18 mouse cellular contexts compared by ENCODE assay signal in the genomic region with DNA sequence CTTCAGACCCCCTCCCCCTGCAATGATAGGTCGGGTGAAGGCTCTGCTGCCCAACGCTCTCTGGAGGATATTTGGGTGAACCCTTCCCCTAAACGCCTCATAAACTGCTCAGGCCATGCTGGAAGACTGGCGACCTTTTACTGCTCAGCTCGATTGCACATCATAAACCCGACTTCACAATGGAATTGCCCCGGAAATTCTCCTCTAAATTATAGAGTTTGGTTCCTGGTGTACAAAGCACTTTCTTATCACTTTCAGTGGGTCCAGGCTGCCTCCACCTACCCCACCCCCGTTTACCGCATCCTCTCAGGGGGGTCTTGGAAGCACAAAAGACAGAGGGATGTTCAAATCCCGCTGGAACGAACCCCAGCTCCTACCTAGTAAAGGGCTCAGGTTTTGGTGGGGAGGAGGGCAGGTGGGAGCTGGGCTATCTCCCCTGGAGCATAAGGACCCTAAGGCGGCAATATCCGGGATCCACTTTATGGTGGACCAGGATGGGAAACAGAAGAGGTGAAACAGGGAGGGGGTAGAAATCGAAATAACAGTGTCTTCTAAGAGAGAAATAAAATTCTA. TPM values are rescaled to one million over a fixed set of nuclear protein-coding genes. Genes with fewer than 3 reads are reported as not detected.
DNase-seq lines count a peak whose midpoint lies in the region; ATAC-seq lines count a peak whose summit lies in the region.
"Had no signal": no experiment of that assay in that cellular context is flagged by ENCODE, and none has a peak within 500 bp of the region (broad histone marks: within the 10 kb centered on the region; RNA-seq: fewer than 3 reads in every experiment).

No protein-coding gene starts in this region.

- peak; percentile 44 to 49 for DNase-seq in cerebellum, postnatal 14 days
- DNase-seq in cerebellum, adult 9-11 months: no peak
- DNase-seq in urinary bladder, adult 18-20 months (ENCODE audit: low spot score in 2 of 2): peak; percentile 0 to 33
- no peak for DNase-seq in urinary bladder, postnatal 4 days (ENCODE audit: low spot score in 2 of 2)
- no peak for DNase-seq in right cerebral cortex, postnatal 14 days
- no peak for DNase-seq in left cerebral cortex, adult 18-20 months (ENCODE audit: low spot score in 2 of 2)
- DNase-seq: adrenal gland, postnatal 14 days; forebrain, postnatal 0 days; lung, postnatal 10 days had no signal

- no peaks in the 10 kb centered on the region for H3K36me3 ChIP-seq in limb, embryonic 13.5 days
- no peaks in the 10 kb centered on the region for H3K36me3 ChIP-seq in stomach, embryonic 16.5 days (ENCODE audit: control insufficient read depth, insufficient read depth, low read length)
- H3K36me3 ChIP-seq: embryonic facial prominence, embryonic 15.5 days; hindbrain, embryonic 15.5 days; midbrain, embryonic 12.5 days had no signal

- H3K4me2 ChIP-seq in limb, embryonic 13.5 days (replicated peaks): peak overlapping the region; percentile 93
- H3K4me2 ChIP-seq in stomach, embryonic 16.5 days (ENCODE audit: low read depth, low read length): peak overlapping the region; percentile 24; the same call in 1 of the 2 replicates
- H3K4me2 ChIP-seq: embryonic facial prominence, embryonic 15.5 days; hindbrain, embryonic 15.5 days; liver, embryonic 11.5 days; midbrain, embryonic 12.5 days had no signal

- H3K4me3 ChIP-seq in limb, embryonic 13.5 days: peak overlapping the region; percentile 65
- H3K4me3 ChIP-seq in stomach, embryonic 16.5 days (replicated peaks; ENCODE audit: low read length): 0 out of 2 replicates have a peak overlapping the region, but pooled peaks have one; percentile 47
- H3K4me3 ChIP-seq: embryonic facial prominence, embryonic 15.5 days; hindbrain, embryonic 15.5 days; midbrain, embryonic 12.5 days had no signal

- 14% methylated on average over 14 of the region's 14 CpGs for WGBS in limb, embryonic 13.5 days
- 24% methylated on average over 14 of the region's 14 CpGs for WGBS in stomach, embryonic 16.5 days

- H3K4me1 ChIP-seq in limb, embryonic 13.5 days: peaks cover 73% of the 10 kb centered on the region
- H3K4me1 ChIP-seq in stomach, embryonic 16.5 days (ENCODE audit: control insufficient read depth, insufficient read depth, low read length): peaks cover 8% of the 10 kb centered on the region; the same call in 1 of the 2 replicates

- H3K27ac ChIP-seq in limb, embryonic 13.5 days: no peak overlapping the region
- H3K27ac ChIP-seq in stomach, embryonic 16.5 days (ENCODE audit: low read length): no peak overlapping the region
- H3K27ac ChIP-seq: embryonic facial prominence, embryonic 15.5 days; hindbrain, embryonic 15.5 days; midbrain, embryonic 12.5 days had no signal

- peak overlapping the region; percentile 89 for H3K9ac ChIP-seq in limb, embryonic 13.5 days
- peak overlapping the region; percentile 58; the same call in 1 of the 2 replicates for H3K9ac ChIP-seq in stomach, embryonic 16.5 days (ENCODE audit: low read length)
- H3K9ac ChIP-seq: embryonic facial prominence, embryonic 15.5 days; forebrain, postnatal 0 days; hindbrain, embryonic 15.5 days; midbrain, embryonic 12.5 days had no signal

- no peaks in the 10 kb centered on the region for H3K9me3 ChIP-seq in limb, embryonic 13.5 days
- H3K9me3 ChIP-seq in stomach, embryonic 16.5 days (replicated peaks; ENCODE audit: control insufficient read depth, low read length): no peaks in the 10 kb centered on the region
- H3K9me3 ChIP-seq: embryonic facial prominence, embryonic 15.5 days; hindbrain, embryonic 15.5 days; midbrain, embryonic 12.5 days had no signal

- peaks cover 21% of the 10 kb centered on the region for H3K27me3 ChIP-seq in limb, embryonic 13.5 days
- peaks cover 88% of the 10 kb centered on the region for H3K27me3 ChIP-seq in stomach, embryonic 16.5 days (ENCODE audit: control insufficient read depth, insufficient read depth, low read length)

- no peak for ATAC-seq in limb, embryonic 13.5 days (ENCODE audit: low FRiP score, low read depth)
- no peak for ATAC-seq in stomach, embryonic 16.5 days (ENCODE audit: insufficient read depth, low FRiP score)
- ATAC-seq: forebrain, postnatal 0 days had no signal

RNA-seq across cellular contexts. Expression of gene Hoxa7, which starts 2.9 kb away (rescaled TPM):
- 11.8 and 13.1 TPM in 2 replicates for polyA plus RNA-seq in limb, embryonic 13.5 days (2015; fragmentation: Nextera tagmentation; extraction: Ambion mirVana)
- 10.8 and 12.3 TPM in 2 replicates for polyA plus RNA-seq in stomach, embryonic 16.5 days (2015; fragmentation: Nextera tagmentation; extraction: Ambion mirVana)
- not detected for total RNA-seq in left cerebral cortex, adult 18-20 months (2021)
- total RNA-seq: forebrain, postnatal 0 days; layer of hippocampus, postnatal 10 days had no signal
- polyA plus RNA-seq: embryonic facial prominence, embryonic 15.5 days; forebrain, postnatal 0 days; midbrain, embryonic 12.5 days had no signal

RNA-seq across cellular contexts. Expression of gene Gm28308, which starts 5.6 kb away (rescaled TPM):
- 0.29 TPM in 1 of 2 replicates, not detected in the other for polyA plus RNA-seq in limb, embryonic 13.5 days (2015; fragmentation: Nextera tagmentation; extraction: Ambion mirVana)
- not detected in 2 replicates for polyA plus RNA-seq in stomach, embryonic 16.5 days (2015; fragmentation: Nextera tagmentation; extraction: Ambion mirVana)
- total RNA-seq in left cerebral cortex, adult 18-20 months (2021): not detected
- total RNA-seq: forebrain, postnatal 0 days; layer of hippocampus, postnatal 10 days had no signal
- polyA plus RNA-seq: embryonic facial prominence, embryonic 15.5 days; forebrain, postnatal 0 days; heart, embryonic 14.5 days; hindbrain, embryonic 15.5 days; liver, embryonic 11.5 days; midbrain, embryonic 12.5 days; testis, adult 2 months had no signal

RNA-seq across cellular contexts. Expression of gene Hoxa3, which starts 5.6 kb away (rescaled TPM):
- 5.9 and 6.3 TPM in 2 replicates for polyA plus RNA-seq in limb, embryonic 13.5 days (2015; fragmentation: Nextera tagmentation; extraction: Ambion mirVana)
- polyA plus RNA-seq in stomach, embryonic 16.5 days (2015; fragmentation: Nextera tagmentation; extraction: Ambion mirVana): 6.0 and 7.4 TPM in 2 replicates
- total RNA-seq in left cerebral cortex, adult 18-20 months (2021): not detected
- total RNA-seq: forebrain, postnatal 0 days; layer of hippocampus, postnatal 10 days had no signal
- polyA plus RNA-seq: forebrain, postnatal 0 days; midbrain, embryonic 12.5 days had no signal

RNA-seq across cellular contexts. Expression of gene Hoxa6, which starts 10.2 kb away (rescaled TPM):
- polyA plus RNA-seq in limb, embryonic 13.5 days (2015; fragmentation: Nextera tagmentation; extraction: Ambion mirVana): 0.97 and 1.2 TPM in 2 replicates
- 1.3 and 1.4 TPM in 2 replicates for polyA plus RNA-seq in stomach, embryonic 16.5 days (2015; fragmentation: Nextera tagmentation; extraction: Ambion mirVana)
- total RNA-seq in left cerebral cortex, adult 18-20 months (2021): not detected
- total RNA-seq: forebrain, postnatal 0 days; layer of hippocampus, postnatal 10 days had no signal
- polyA plus RNA-seq: embryonic facial prominence, embryonic 15.5 days; forebrain, postnatal 0 days; heart, embryonic 14.5 days; midbrain, embryonic 12.5 days had no signal

RNA-seq across cellular contexts. Expression of gene Hoxa9, which starts 12.2 kb away (rescaled TPM):
- 58.3 and 63.5 TPM in 2 replicates for polyA plus RNA-seq in limb, embryonic 13.5 days (2015; fragmentation: Nextera tagmentation; extraction: Ambion mirVana)
- 0.50 and 1.2 TPM in 2 replicates for polyA plus RNA-seq in stomach, embryonic 16.5 days (2015; fragmentation: Nextera tagmentation; extraction: Ambion mirVana)
- not detected for total RNA-seq in left cerebral cortex, adult 18-20 months (2021)
- total RNA-seq: forebrain, postnatal 0 days; layer of hippocampus, postnatal 10 days had no signal
- polyA plus RNA-seq: forebrain, postnatal 0 days; midbrain, embryonic 12.5 days had no signal

Comparison
In these comparisons a context has a peak if more than half of its experiments do, and no peak if none do; other contexts are left out.
1. DNase-seq: peak in cerebellum, postnatal 14 days (2 of 2) and urinary bladder, adult 18-20 months (2 of 2); none in cerebellum, adult 9-11 months (single experiment), urinary bladder, postnatal 4 days (0 of 2), right cerebral cortex, postnatal 14 days (single experiment) and left cerebral cortex, adult 18-20 months (0 of 2).